Mouse (Mus musculus) CH12.LX (cell line): ENCODE measurements at regions not wholly inside any gene's neighbourhood (a gene's known extent, or its start where the extent isn't known, plus 50 kb on each side); places are given as distances from the start of the nearest gene placed in this dataset.

Source experiments
- DNase-seq: peaks from one replicate; pipeline ENCODE4 v3.0.0-alpha.2; 2013; ENCODE audit errors: extremely low read depth
- H3K27ac ChIP-seq: 2 replicates; pipeline ENCODE4 v1.5.1; 2012; ENCODE audit warnings: low read depth, mild to moderate bottlenecking, control low read depth, moderate library complexity; ENCODE audit not compliant: insufficient read depth
- H3K27me3 ChIP-seq: replicated peaks from 2 replicates; pipeline ENCODE3; 2012; ENCODE audit warnings: inconsistent platforms
- H3K36me3 ChIP-seq, 2 experiments: replicated peaks in 1 of 2; 2 replicates each; pipeline versions ENCODE3 to v1.6.1; 2012; ENCODE audit warnings: inconsistent platforms in 1 of 2, low read length in 1 of 2, mild to moderate bottlenecking in 1 of 2, mixed read lengths in 1 of 2, moderate library complexity in 1 of 2; ENCODE audit not compliant: control insufficient read depth in 1 of 2, insufficient read depth in 1 of 2
- H3K4me1 ChIP-seq, 2 experiments: 2 replicates each; pipeline ENCODE4 v1.6.1; 2012; ENCODE audit warnings: inconsistent platforms in 1 of 2, moderate library complexity in 1 of 2; ENCODE audit not compliant: insufficient read depth in 2 of 2, control insufficient read depth in 1 of 2
- H3K4me2 ChIP-seq: 2 replicates; pipeline ENCODE4 v1.6.1; 2012; ENCODE audit warnings: low read depth, mild to moderate bottlenecking, control low read depth; ENCODE audit not compliant: poor library complexity, insufficient read depth, severe bottlenecking
- H3K4me3 ChIP-seq, 3 experiments: fragments of 150-350 bp in 1 of 3; sonication (generic) in 1 of 3; replicated peaks in 1 of 3; 2 replicates each; pipeline versions ENCODE3 to v1.5.1; 2011 to 2012; ENCODE audit warnings: low read depth in 2 of 3, low read length in 2 of 3, mild to moderate bottlenecking in 2 of 3, moderate library complexity in 2 of 3, control low read depth in 1 of 3, improper control_type of control experiment in 1 of 3, inconsistent platforms in 1 of 3, mixed read lengths in 1 of 3; ENCODE audit not compliant: poor library complexity in 1 of 3
- H3K79me2 ChIP-seq: replicated peaks from 2 replicates; pipeline ENCODE4 v1.6.1; 2012; ENCODE audit warnings: mild to moderate bottlenecking, moderate library complexity; ENCODE audit not compliant: control insufficient read depth, poor library complexity, insufficient read depth, severe bottlenecking; ENCODE audit errors: extremely low read depth
- H3K9ac ChIP-seq: 2 replicates; pipeline ENCODE4 v1.6.1; 2012; ENCODE audit warnings: low read depth, mild to moderate bottlenecking, control low read depth, moderate library complexity; ENCODE audit not compliant: insufficient read depth
- H3K9me3 ChIP-seq: replicated peaks from 2 replicates; pipeline ENCODE3; 2012; ENCODE audit warnings: low read length, inconsistent platforms, mixed read lengths
- BHLHE40 ChIP-seq: IDR thresholded peaks from 2 replicates; pipeline ENCODE4 v1.6.1; 2011; ENCODE audit warnings: mild to moderate bottlenecking, low read depth, low read length, improper control_type of control experiment
- CHD2 ChIP-seq: IDR thresholded peaks from 2 replicates; pipeline ENCODE4 v1.6.1; 2011; ENCODE audit warnings: low read length, improper control_type of control experiment
- CTCF ChIP-seq, 2 experiments: IDR thresholded peaks in 1 of 2; conservative IDR thresholded peaks in 1 of 2; 2 replicates each; pipeline ENCODE4 v1.5.1; 2011 to 2012; ENCODE audit warnings: low read depth in 2 of 2, low read length in 2 of 2, improper control_type of control experiment in 1 of 2, inconsistent platforms in 1 of 2, mild to moderate bottlenecking in 1 of 2, moderate library complexity in 1 of 2
- E2F4 ChIP-seq: IDR thresholded peaks from 2 replicates; pipeline ENCODE4 v1.6.1; 2011; ENCODE audit warnings: low read depth, low read length, improper control_type of control experiment; ENCODE audit not compliant: insufficient replicate concordance
- ELF1 ChIP-seq: IDR thresholded peaks from 2 replicates; pipeline ENCODE4 v1.6.1; 2014; ENCODE audit warnings: low read depth, mild to moderate bottlenecking, inconsistent platforms, low read length, improper control_type of control experiment
- EP300 ChIP-seq: IDR thresholded peaks from 2 replicates; pipeline ENCODE4 v1.6.1; 2011; ENCODE audit warnings: low read length, improper control_type of control experiment
- GABPA ChIP-seq: IDR thresholded peaks from 2 replicates; pipeline ENCODE4 v1.6.1; 2012; ENCODE audit warnings: low read depth, low read length, improper control_type of control experiment, inconsistent platforms; ENCODE audit not compliant: insufficient replicate concordance
- JUN ChIP-seq: IDR thresholded peaks from 2 replicates; pipeline ENCODE4 v1.6.1; 2011; ENCODE audit warnings: low read depth, mild to moderate bottlenecking, low read length, improper control_type of control experiment, moderate library complexity; ENCODE audit not compliant: insufficient read depth
- JUND ChIP-seq: conservative IDR thresholded peaks from 2 replicates; pipeline ENCODE4 v1.6.1; 2011; ENCODE audit warnings: low read depth, low read length, improper control_type of control experiment
- KAT2A ChIP-seq: IDR thresholded peaks from 2 replicates; pipeline ENCODE4 v1.6.1; 2012; ENCODE audit warnings: low read length, improper control_type of control experiment, inconsistent platforms; ENCODE audit not compliant: insufficient replicate concordance
- MAFK ChIP-seq: IDR thresholded peaks from 2 replicates; pipeline ENCODE4 v1.6.1; 2011; ENCODE audit warnings: low read length, improper control_type of control experiment; ENCODE audit not compliant: insufficient replicate concordance
- MAX ChIP-seq: IDR thresholded peaks from 2 replicates; pipeline ENCODE4 v1.6.1; 2011; ENCODE audit warnings: low read length, improper control_type of control experiment
- MXI1 ChIP-seq: IDR thresholded peaks from 2 replicates; pipeline ENCODE4 v1.6.1; 2011; ENCODE audit warnings: mild to moderate bottlenecking, low read depth, low read length, improper control_type of control experiment
- MYC ChIP-seq: IDR thresholded peaks from 2 replicates; pipeline ENCODE4 v1.6.1; 2011; ENCODE audit warnings: low read depth, mild to moderate bottlenecking, improper control_type of control experiment, low read length
- NRF1 ChIP-seq: IDR thresholded peaks from 2 replicates; pipeline ENCODE4 v1.6.1; 2014; ENCODE audit warnings: low read depth, mild to moderate bottlenecking, inconsistent platforms, low read length, improper control_type of control experiment, moderate library complexity
- PAX5 ChIP-seq: IDR thresholded peaks from 2 replicates; pipeline ENCODE4 v1.6.1; 2012; ENCODE audit warnings: low read length, inconsistent platforms, mixed read lengths
- POLR2A ChIP-seq: IDR thresholded peaks from 2 replicates; pipeline ENCODE4 v1.6.1; 2011; ENCODE audit warnings: low read depth, mild to moderate bottlenecking, improper control_type of control experiment, low read length
- RCOR1 ChIP-seq: conservative IDR thresholded peaks from 2 replicates; pipeline ENCODE4 v1.6.1; 2012; ENCODE audit warnings: low read depth, mild to moderate bottlenecking, inconsistent platforms, low read length, improper control_type of control experiment
- SMC3 ChIP-seq: IDR thresholded peaks from 2 replicates; pipeline ENCODE4 v1.6.1; 2011; ENCODE audit warnings: low read depth, low read length, improper control_type of control experiment
- TBP ChIP-seq: conservative IDR thresholded peaks from 2 replicates; pipeline ENCODE4 v1.6.1; 2011; ENCODE audit warnings: low read depth, low read length, improper control_type of control experiment
- UBTF ChIP-seq: IDR thresholded peaks from 2 replicates; pipeline ENCODE4 v1.6.1; 2012; ENCODE audit warnings: low read depth, mild to moderate bottlenecking, inconsistent platforms, low read length, improper control_type of control experiment, moderate library complexity
- ZC3H11A ChIP-seq: IDR thresholded peaks from 2 replicates; pipeline ENCODE4 v1.6.1; 2012; ENCODE audit warnings: low read depth, mild to moderate bottlenecking, inconsistent platforms, low read length, improper control_type of control experiment
- ZKSCAN1 ChIP-seq: IDR thresholded peaks from 2 replicates; pipeline ENCODE4 v1.6.1; 2012; ENCODE audit warnings: low read depth, inconsistent platforms, low read length, improper control_type of control experiment, borderline replicate concordance
- dilution Hi-C: fragments of 300-500 bp; cut with MboI; formaldehyde crosslinking; loops from 2 replicates; pipeline ENCODE4 v1.14.3; 2020; ENCODE audit warnings: low sequenced_read_pairs; ENCODE audit not compliant: extremely low pct_unique_long_range_greater_than_20kb, extremely low pct_ligation_motif_present
- in situ Hi-C: fragments of 300-500 bp; cut with MboI; formaldehyde crosslinking; loops from 3 replicates; pipeline ENCODE4 v1.14.3; 2019; ENCODE audit warnings: low sequenced_read_pairs, low pct_ligation_motif_present, low pct_unique_long_range_greater_than_20kb, mixed read lengths

- Histone ChIP-seq H3K4me1 (no peaks in the 10 kb centered on the region), H3K27me3 (no peaks in the 10 kb centered on the region), H3K9ac (no peak overlapping the region), H3K27ac (no peak overlapping the region), H3K36me3 (no peaks in the 10 kb centered on the region), H3K4me2 (no peak overlapping the region), H3K4me3 (no peak overlapping the region)
- dilution Hi-C loops (no loop called here), in situ Hi-C loops (no loop called here)
- no peak for DNase-seq
- TF ChIP-seq CTCF (conservative IDR thresholded peaks at IDR 0.05 in 1 of 2, IDR thresholded peaks at IDR 0.05 in 1 of 2; ENCODE audit: low read depth in 2 of 2, low read length in 2 of 2) (no peak), MAFK (no peak), RCOR1 (no peak), EP300 (no peak), ZC3H11A (no peak), ZKSCAN1 (no peak), JUN (no peak), GABPA (no peak), UBTF (no peak), TBP (no peak), E2F4 (no peak), MAX (no peak), BHLHE40 (no peak)
- TF ChIP-seq, all 38 proteins: peak for 0
- no peaks in the 10 kb centered on the region for H3K79me2 ChIP-seq
- H3K9me3 ChIP-seq = peaks cover 20% of the 10 kb centered on the region
These were observed 592.8 kb upstream of the Pcdh20 start for GRCm38 (mm10) chr14:89063971-89064370.

DNA sequence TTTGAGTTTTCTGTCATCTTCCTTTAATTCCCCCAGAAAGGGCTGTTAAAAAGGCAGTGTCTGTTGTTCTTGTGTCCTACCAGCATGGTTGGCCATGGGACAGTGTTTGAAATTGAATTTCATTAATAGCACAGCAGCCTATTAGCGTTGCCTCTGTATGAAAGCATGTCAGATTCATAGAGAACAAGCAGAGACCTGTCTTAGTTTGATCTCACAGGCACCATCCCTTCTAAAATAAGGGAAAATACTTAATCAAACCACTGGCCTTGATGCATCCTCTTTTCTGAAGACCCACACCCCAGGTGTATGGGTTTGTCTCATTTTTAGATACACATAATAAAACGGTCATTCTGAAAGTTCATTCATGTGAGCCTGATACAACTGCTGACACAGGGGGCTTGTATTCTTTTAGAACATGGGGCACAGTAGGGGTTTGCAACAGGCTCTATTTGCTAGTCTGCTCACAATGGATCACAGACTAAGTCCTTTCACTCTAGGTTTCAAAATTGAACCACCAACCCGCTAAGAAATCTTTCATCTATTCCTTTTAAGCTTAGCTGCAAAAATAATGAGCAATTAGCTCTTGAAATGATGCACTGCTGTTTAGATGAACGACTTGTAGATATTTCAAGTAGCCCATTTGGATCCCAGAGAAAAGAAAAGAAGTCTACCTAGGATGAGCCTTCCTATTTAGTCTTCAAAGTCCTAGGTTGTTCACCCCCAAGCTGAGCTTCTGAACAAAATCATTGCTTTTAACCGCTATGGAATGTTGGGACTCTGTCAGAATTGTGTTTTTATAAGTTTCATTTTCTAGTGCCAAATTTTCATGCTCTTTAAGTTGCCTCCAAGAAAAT lies 591.6 kb upstream of the Pcdh20 start:
- no peak for DNase-seq
- Histone ChIP-seq H3K27ac (no peak overlapping the region), H3K9ac (no peak overlapping the region), H3K4me2 (no peak overlapping the region), H3K27me3 (no peaks in the 10 kb centered on the region), H3K36me3 (no peaks in the 10 kb centered on the region), H3K4me1 (no peaks in the 10 kb centered on the region), H3K79me2 (no peaks in the 10 kb centered on the region), H3K4me3 (no peak overlapping the region), H3K9me3 (peaks cover 22% of the 10 kb centered on the region)
- in situ Hi-C loops (no loop called here), dilution Hi-C loops (no loop called here)
- no peak for TF ChIP-seq EP300
- TF ChIP-seq MXI1 = no peak
- no peak for TF ChIP-seq JUN
- no peak for TF ChIP-seq ELF1
- TF ChIP-seq MYC = no peak
- TF ChIP-seq POLR2A = no peak
- no peak for TF ChIP-seq TBP
- no peak for TF ChIP-seq NRF1
- no peak for TF ChIP-seq CHD2
- no peak for TF ChIP-seq MAFK
- no peak for TF ChIP-seq SMC3
- TF ChIP-seq KAT2A = no peak
- no peak for TF ChIP-seq JUND
- TF ChIP-seq PAX5 = no peak
